Mouse (Mus musculus) cerebellum, adult 11 months (tissue): ENCODE measurements around the gene C2cd4a.
A peak's percentile ranks its signal among the peaks of the same experiment; 100 is the strongest.

Experiments
- DNase-seq: peaks from one replicate; pipeline ENCODE4 v3.0.0; 2022

C2cd4a gene

GRCm38 (mm10) chr9:67832046-67832605 is at the start of gene C2cd4a:
Gene C2cd4a, minus strand, starts transcription at chr9:67832330.
- no peak for DNase-seq

DNA sequence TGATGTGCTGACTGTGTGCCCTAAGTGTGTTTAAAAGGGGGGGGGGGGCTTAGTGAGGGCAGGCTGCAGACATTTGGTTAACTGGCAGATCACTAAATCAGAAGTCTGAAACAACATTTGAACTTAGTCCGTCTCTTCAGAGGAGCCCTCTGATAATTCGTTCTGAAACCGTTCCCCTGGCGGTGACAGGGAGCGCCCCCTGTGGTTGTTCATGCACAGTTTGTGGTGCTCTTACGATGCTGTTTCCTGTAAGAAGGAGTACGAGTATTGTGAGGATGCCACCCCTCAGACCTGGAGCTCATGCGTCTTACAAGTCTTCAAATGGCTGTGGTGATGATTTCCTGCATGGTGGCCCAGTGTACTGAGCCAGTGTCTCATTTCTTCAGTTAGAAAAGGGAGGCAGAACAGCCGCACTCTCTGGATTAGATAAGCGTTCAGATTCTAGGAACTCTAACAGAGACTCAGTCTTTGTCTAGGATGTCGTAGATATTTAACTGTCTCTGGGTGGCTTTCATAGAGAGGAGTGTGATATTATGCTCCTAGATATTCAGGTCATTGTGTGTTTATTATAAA is 46.2 kb upstream of the C2cd4a start:
- no peak for DNase-seq

DNA sequence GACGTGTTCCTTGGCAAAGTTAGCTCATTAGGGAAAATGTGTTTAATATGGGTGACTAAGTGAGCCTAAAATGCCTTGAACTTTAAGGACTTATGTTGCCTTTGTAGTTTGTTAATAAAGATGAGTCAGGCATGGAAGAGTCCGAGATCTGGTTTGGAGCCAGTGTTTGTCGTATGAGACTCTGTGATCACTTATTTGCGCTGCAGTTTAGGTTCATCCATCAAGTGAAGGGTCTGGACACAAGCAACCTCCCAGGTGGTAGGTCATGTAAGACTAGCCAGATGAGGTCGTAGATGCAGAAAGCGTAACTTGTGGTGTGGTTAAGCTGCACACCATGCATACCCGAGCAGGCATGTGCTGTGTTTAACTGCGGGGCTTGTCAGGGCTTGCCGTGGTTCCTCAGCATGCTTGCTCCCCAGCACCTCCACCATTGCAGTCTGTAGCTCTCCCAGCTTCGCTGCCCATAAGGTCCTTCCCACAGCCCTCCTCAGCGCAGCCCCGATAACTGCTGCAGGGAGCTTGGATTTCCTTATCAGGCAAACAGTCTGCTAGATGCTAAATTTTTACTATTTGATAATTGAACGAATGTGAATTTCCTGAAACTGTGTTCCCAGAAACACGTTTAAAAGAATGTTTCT is 45.1 kb upstream of the C2cd4a start:
- DNase-seq, result no peak

DNA sequence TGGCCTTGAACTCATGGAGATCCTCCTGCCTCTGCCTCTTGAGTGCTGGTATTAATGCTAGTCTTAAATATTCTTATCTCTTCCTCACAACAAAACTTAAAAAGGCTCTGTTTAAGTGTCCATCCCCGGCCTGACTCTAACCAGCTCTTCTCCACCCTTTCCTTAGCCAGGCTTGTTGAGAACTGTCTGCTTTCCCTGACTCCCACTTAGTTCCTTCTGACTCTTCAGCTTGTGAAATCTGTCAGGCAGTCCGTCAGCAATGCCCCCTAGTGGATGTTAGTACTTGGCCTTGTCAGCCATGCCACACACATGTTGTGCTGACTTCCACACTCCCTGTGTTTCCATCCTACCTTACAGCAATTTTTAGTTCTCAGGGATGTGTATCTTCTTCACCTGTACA is 43.2 kb upstream of the C2cd4a start:
- DNase-seq, result peak; percentile 33

DNA sequence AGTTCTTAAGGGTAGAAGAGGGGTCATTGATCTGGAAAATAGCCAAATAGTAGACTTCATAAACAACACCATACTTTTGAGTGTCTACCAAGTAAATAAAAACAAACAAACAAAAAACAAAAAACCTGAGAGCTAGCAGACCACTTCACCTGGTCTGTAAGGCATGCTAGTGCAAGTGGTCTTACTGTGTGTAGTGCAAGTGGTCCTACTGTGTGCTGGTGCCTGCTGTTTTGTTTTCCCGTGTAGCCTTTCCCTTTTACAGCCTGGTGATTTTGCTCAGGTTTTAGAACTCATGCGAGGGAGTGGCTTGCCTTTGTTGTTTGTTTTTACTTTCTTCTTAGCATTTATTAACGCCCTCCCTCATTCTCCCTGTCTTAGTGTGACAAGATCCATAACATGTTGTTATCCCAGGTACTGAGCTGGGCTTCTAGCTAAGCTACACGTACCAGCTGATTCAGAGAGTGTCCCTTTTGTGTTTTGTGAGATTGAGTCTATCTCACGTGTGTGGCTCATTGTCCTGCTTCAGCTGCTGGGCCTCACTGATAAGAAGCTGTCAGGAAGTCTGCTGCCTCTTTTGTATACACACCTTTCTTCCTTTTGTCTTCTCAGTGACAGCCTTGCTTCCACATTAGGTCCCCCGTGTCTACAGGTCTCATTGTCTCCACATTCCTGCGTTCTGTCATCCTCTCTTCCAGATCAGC is 42.5 kb upstream of the C2cd4a start:
- DNase-seq, result no peak

- DNase-seq, result no peak
These were observed 37.7 kb upstream of the C2cd4a start for GRCm38 (mm10) chr9:67869691-67870450.

DNA sequence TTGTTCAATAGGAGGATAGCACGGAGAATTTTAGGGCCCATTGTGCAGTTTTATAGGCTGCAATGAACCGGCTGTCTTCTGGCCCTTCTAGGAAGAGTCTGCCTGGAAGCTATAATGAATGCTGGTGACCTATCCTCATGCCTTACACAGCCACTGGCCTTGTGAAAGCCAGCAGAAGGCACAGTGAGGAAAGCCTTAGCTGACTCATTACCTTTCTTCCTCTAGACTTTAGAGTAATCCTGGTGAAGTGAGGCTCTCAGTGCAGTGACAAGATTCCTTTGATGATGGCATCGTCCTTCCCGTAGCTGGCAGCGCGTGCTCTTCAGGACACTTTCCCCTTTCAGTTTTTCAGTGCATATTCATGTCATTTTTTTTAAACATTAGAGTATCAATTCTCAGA is 35.3 kb upstream of the C2cd4a start:
- DNase-seq, result no peak

GRCm38 (mm10) chr9:67865411-67865810 is 33.3 kb upstream of the C2cd4a start:
- DNase-seq, result no peak

- no peak for DNase-seq
These were observed 31.9 kb upstream of the C2cd4a start for GRCm38 (mm10) chr9:67864011-67864410.

- DNase-seq, result no peak
These were observed 31.2 kb upstream of the C2cd4a start for GRCm38 (mm10) chr9:67863332-67863731.

- no peak for DNase-seq
These were observed 28.1 kb upstream of the C2cd4a start for GRCm38 (mm10) chr9:67860273-67860672.

DNA sequence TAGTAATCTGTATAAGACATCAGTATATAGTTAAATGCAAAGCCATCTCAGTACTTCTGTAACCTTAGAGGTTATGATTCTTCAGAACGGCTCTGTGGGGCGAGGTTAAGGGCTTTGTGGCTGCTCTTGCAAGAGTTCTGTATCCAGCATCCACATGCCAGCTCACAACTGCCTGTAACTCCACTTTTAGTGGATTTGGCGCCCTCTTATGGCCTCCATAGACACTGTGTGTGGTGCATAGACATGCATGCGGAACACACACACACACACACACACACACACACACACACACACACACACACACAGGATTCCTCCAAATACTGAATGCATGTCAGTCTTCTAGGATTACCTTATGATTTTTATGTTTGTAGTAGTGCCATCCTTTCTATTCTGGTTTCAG is 19.0 kb upstream of the C2cd4a start:
- DNase-seq, result no peak

DNA sequence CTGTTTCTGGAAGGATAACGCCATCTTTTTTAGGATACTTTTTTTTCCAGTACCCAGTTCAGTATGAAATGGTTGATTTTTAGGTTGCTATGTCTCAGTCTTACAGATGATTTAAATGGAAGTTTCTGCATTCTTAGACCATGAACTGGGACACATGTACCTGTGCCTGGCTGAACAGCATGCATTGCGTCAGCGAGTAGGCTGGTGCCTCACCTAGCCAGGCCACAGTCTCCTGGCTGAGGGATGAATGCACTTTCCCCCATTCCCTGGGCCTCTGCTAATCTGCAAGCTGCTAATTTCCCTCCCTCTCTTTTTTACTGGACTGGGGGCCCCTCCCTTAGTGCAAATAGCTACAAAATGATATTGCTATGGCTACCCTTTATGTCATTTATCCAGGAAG is 17.7 kb upstream of the C2cd4a start:
- no peak for DNase-seq

- no peak for DNase-seq
These were observed 17.3 kb upstream of the C2cd4a start for GRCm38 (mm10) chr9:67849397-67849796.

DNA sequence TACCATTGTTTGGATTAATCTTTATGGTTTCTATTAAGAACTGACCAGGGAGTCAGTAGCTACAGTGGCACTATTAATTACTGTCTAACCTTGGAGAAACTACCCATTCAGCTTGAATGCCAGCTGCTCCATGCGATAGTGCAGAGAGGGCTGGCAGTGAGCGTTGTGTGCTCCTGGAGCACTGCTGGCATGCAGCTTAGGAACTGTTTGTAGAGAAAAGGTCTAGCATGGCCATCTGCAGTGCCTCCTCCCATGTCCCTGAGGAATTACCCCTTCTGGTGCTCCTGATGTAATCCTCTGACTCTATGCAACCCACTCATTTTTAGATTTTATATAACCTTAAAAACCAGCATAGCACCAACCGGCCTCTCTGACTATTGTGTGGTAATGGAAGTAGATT is 15.5 kb upstream of the C2cd4a start:
- no peak for DNase-seq

GRCm38 (mm10) chr9:67846089-67846488 is 14.0 kb upstream of the C2cd4a start:
- no peak for DNase-seq

DNA sequence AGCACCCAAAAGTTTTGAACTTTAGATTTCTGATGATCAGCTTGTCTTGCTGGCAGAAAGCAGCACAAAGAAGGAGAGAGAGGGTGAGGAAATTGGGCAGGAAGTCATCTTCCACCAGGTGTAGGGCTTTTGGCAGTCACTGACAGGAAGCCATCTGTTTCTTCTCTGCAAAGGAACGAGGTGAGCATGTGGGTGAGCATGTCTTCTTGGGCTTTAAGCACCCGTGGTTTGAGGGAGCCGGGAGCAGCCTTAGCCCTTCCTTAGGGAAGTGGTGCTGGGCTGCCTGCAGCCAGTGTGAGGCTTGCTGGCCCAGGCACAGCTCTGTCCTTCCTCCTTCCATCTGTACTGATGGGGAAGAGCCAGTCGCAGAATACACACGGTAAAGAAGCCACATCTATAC is 13.5 kb upstream of the C2cd4a start:
- peak; percentile 60 for DNase-seq

DNA sequence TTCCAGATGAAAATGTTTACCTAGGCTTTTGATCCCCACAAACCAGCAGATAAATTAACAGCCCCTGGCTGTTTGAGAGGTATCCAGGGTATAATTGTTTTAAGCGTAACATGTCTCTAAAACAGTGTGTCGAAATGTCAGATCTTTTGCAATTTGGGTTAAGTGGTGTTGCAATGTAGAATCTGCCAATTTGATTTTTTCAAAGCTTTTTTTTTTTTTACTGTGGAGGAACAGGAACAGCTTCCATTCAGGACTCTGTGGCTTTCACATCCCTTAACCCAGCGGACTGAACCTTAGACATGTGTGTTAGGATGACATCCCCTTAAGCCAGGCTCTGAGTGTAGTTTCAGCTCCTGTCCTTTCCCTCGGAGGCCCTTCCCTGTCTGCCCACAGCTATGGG is 12.9 kb upstream of the C2cd4a start:
- DNase-seq, result no peak

DNA sequence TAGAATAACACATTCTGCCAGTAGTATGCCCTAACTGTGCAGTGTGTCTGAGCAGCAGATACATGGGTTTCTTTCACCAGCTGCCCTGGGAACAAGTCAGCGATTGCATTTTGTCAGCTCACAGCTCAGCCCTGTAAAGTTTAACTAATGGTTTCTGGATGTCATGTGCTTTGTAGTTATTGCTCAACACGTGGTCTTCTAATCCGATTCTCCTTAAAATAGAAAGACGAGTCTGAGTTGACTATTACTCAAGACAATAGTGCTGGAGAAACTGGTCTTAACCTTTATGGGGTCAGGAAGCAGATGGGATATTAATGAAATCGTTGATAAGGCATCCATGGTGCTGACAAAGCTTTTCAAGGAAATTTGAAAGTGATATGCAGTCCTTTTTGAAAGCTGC is 10.7 kb upstream of the C2cd4a start:
- DNase-seq, result no peak

GRCm38 (mm10) chr9:67839981-67840859 is 8.1 kb upstream of the C2cd4a start, which contains the start of gene Vps13c:
Gene Vps13c, plus strand, starts transcription at chr9:67840396.
- DNase-seq, result peak; percentile 82

DNA sequence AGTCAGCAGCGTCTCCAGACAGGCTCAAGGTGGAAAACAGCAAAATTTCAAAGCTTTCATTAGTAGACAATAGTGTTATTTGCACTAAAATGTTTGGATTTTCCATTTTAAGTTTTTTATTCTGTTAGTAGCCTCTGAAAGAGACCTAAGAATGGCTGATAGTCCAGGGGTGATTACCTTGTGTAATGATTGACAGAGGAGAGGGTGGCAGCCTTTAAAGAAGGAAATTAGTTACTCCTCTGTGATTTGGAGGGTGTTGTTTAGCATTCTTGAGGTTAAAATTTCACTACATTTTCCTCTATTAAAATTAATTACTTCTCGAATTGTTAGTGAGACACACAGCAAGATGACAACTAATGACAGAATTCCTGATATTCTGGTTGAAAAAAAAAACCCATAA is 5.2 kb upstream of the C2cd4a start:
- no peak for DNase-seq

DNA sequence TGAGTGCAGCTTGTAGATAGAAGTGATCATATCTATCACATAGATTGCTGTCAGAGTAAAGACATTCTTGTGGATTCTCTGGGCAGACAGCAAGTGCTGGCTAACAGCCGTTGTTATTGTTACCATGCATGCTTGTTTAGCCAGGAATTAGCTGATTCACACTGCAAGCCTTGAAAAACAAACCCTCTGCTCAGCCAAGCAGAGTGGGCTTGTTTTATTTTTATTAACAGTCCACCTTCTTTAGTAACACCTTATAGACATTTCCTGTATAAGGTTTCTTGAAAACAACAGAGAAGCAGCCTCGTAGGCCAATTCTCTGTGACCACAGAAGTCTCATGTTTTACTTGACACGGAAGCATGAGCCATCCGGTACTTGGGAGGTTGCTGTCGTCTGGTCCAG is 2.4 kb upstream of the C2cd4a start:
- DNase-seq, result no peak
